Mouse (Mus musculus): ENCODE results near the gene Chmp4b. TPM values are rescaled to one million over a fixed set of nuclear protein-coding genes. Genes with fewer than 3 reads are reported as not detected.
A peak's percentile ranks its signal among the peaks of the same experiment; 100 is the strongest.

Gene Chmp4b
- polyA plus RNA-seq, 1 experiment from 2014 or later: 461 TPM

- H3K79me2 ChIP-seq (ENCODE audit: inconsistent target): no peaks in the 10 kb centered on the region
- H3K4me3 ChIP-seq (ENCODE audit: inconsistent target): no peak overlapping the region
- H3K36me3 ChIP-seq (ENCODE audit: inconsistent target): no peaks in the 10 kb centered on the region
- WGBS (ENCODE audit: missing documents): 86% methylated on average over 7 of the region's 7 CpGs
- H3K27ac ChIP-seq: no peak overlapping the region
These were observed 56.4 kb downstream of the Chmp4b start for GRCm38 (mm10) chr2:154707830-154708385.

GRCm38 (mm10) chr2:154711701-154712100 lies 60.2 kb downstream of the Chmp4b start:
- no peak overlapping the region for H3K4me3 ChIP-seq (ENCODE audit: inconsistent target)
- H3K27ac ChIP-seq: no peak overlapping the region
- WGBS (ENCODE audit: missing documents): 85% methylated on average over 3 of the region's 3 CpGs
- no peaks in the 10 kb centered on the region for H3K79me2 ChIP-seq (ENCODE audit: inconsistent target)
- H3K36me3 ChIP-seq (ENCODE audit: inconsistent target): no peaks in the 10 kb centered on the region

- no peaks in the 10 kb centered on the region for H3K36me3 ChIP-seq (ENCODE audit: inconsistent target)
- H3K4me3 ChIP-seq (ENCODE audit: inconsistent target): no peak overlapping the region
- H3K27ac ChIP-seq: no peak overlapping the region
- H3K79me2 ChIP-seq (ENCODE audit: inconsistent target): no peaks in the 10 kb centered on the region
- WGBS (ENCODE audit: missing documents): 42% methylated on average over 5 of the region's 5 CpGs
These were observed 60.8 kb downstream of the Chmp4b start for GRCm38 (mm10) chr2:154712271-154712677.

GRCm38 (mm10) chr2:154713083-154713482 lies 61.6 kb downstream of the Chmp4b start:
- Histone ChIP-seq H3K27ac (no peak overlapping the region), H3K4me3 (ENCODE audit: inconsistent target) (no peak overlapping the region), H3K36me3 (ENCODE audit: inconsistent target) (no peaks in the 10 kb centered on the region), H3K79me2 (ENCODE audit: inconsistent target) (no peaks in the 10 kb centered on the region)
- 38% methylated on average over 4 of the region's 6 CpGs for whole genome bisulfite sequencing (ENCODE audit: missing documents)

GRCm38 (mm10) chr2:154713964-154714363 lies 62.5 kb downstream of the Chmp4b start:
- peak overlapping the region; percentile 19; the same call in 1 of the 2 replicates for H3K27ac ChIP-seq
- H3K4me3 ChIP-seq (ENCODE audit: inconsistent target): no peak overlapping the region
- WGBS (ENCODE audit: missing documents): 24% methylated on average over 3 of the region's 3 CpGs
- no peaks in the 10 kb centered on the region for H3K79me2 ChIP-seq (ENCODE audit: inconsistent target)
- H3K36me3 ChIP-seq (ENCODE audit: inconsistent target): no peaks in the 10 kb centered on the region

- H3K36me3 ChIP-seq (ENCODE audit: inconsistent target): no peaks in the 10 kb centered on the region
- no peaks in the 10 kb centered on the region for H3K79me2 ChIP-seq (ENCODE audit: inconsistent target)
- 91% methylated on average over 4 of the region's 4 CpGs for WGBS (ENCODE audit: missing documents)
- no peak overlapping the region for H3K27ac ChIP-seq
- no peak overlapping the region for H3K4me3 ChIP-seq (ENCODE audit: inconsistent target)
These were observed 65.1 kb downstream of the Chmp4b start for GRCm38 (mm10) chr2:154716586-154716985.

- Histone ChIP-seq H3K36me3 (ENCODE audit: inconsistent target) (no peaks in the 10 kb centered on the region), H3K4me3 (ENCODE audit: inconsistent target) (no peak overlapping the region), H3K27ac (no peak overlapping the region), H3K79me2 (ENCODE audit: inconsistent target) (no peaks in the 10 kb centered on the region)
These were observed 65.6 kb downstream of the Chmp4b start for GRCm38 (mm10) chr2:154717081-154717480.

- Histone ChIP-seq H3K4me3 (ENCODE audit: inconsistent target) (no peak overlapping the region), H3K27ac (no peak overlapping the region), H3K36me3 (ENCODE audit: inconsistent target) (no peaks in the 10 kb centered on the region), H3K79me2 (ENCODE audit: inconsistent target) (no peaks in the 10 kb centered on the region)
- WGBS (ENCODE audit: missing documents): 94% methylated on average over 12 of the region's 12 CpGs
These were observed 67.5 kb downstream of the Chmp4b start for GRCm38 (mm10) chr2:154718855-154719556.

GRCm38 (mm10) chr2:154720315-154720714 lies 68.8 kb downstream of the Chmp4b start:
- H3K4me3 ChIP-seq (ENCODE audit: inconsistent target): no peak overlapping the region
- WGBS (ENCODE audit: missing documents): 89% methylated on average over 2 of the region's 2 CpGs
- no peaks in the 10 kb centered on the region for H3K36me3 ChIP-seq (ENCODE audit: inconsistent target)
- H3K79me2 ChIP-seq (ENCODE audit: inconsistent target): no peaks in the 10 kb centered on the region
- no peak overlapping the region for H3K27ac ChIP-seq

- no peaks in the 10 kb centered on the region for H3K79me2 ChIP-seq (ENCODE audit: inconsistent target)
- H3K27ac ChIP-seq: no peak overlapping the region
- no peak overlapping the region for H3K4me3 ChIP-seq (ENCODE audit: inconsistent target)
- no peaks in the 10 kb centered on the region for H3K36me3 ChIP-seq (ENCODE audit: inconsistent target)
- 91% methylated on average over 4 of the region's 4 CpGs for WGBS (ENCODE audit: missing documents)
These were observed 72.0 kb downstream of the Chmp4b start for GRCm38 (mm10) chr2:154723473-154723872.

GRCm38 (mm10) chr2:154729737-154730136 lies 78.2 kb downstream of the Chmp4b start:
- Histone ChIP-seq H3K27ac (no peak overlapping the region), H3K36me3 (ENCODE audit: inconsistent target) (no peaks in the 10 kb centered on the region), H3K4me3 (ENCODE audit: inconsistent target) (no peak overlapping the region), H3K79me2 (ENCODE audit: inconsistent target) (no peaks in the 10 kb centered on the region)
- WGBS (ENCODE audit: missing documents): 100% methylated on average over 2 of the region's 3 CpGs

GRCm38 (mm10) chr2:154730841-154731240 lies 79.3 kb downstream of the Chmp4b start:
- Histone ChIP-seq H3K79me2 (ENCODE audit: inconsistent target) (no peaks in the 10 kb centered on the region), H3K4me3 (ENCODE audit: inconsistent target) (no peak overlapping the region), H3K27ac (no peak overlapping the region), H3K36me3 (ENCODE audit: inconsistent target) (no peaks in the 10 kb centered on the region)
- 93% methylated on average over 3 of the region's 3 CpGs for WGBS (ENCODE audit: missing documents)

- Histone ChIP-seq H3K79me2 (ENCODE audit: inconsistent target) (no peaks in the 10 kb centered on the region), H3K4me3 (ENCODE audit: inconsistent target) (no peak overlapping the region), H3K36me3 (ENCODE audit: inconsistent target) (no peaks in the 10 kb centered on the region), H3K27ac (peak overlapping the region; percentile 58)
- 82% methylated on average over 2 of the region's 2 CpGs for WGBS (ENCODE audit: missing documents)
These were observed 80.4 kb downstream of the Chmp4b start for GRCm38 (mm10) chr2:154731916-154732315.

GRCm38 (mm10) chr2:154732503-154733141 lies 81.1 kb downstream of the Chmp4b start:
- no peak overlapping the region for H3K4me3 ChIP-seq (ENCODE audit: inconsistent target)
- peak overlapping the region; percentile 58 for H3K27ac ChIP-seq
- no peaks in the 10 kb centered on the region for H3K79me2 ChIP-seq (ENCODE audit: inconsistent target)
- 21% methylated on average over 8 of the region's 9 CpGs for WGBS (ENCODE audit: missing documents)
- no peaks in the 10 kb centered on the region for H3K36me3 ChIP-seq (ENCODE audit: inconsistent target)

GRCm38 (mm10) chr2:154734977-154735376 lies 83.5 kb downstream of the Chmp4b start:
- H3K36me3 ChIP-seq (ENCODE audit: inconsistent target): no peaks in the 10 kb centered on the region
- no peak overlapping the region for H3K4me3 ChIP-seq (ENCODE audit: inconsistent target)
- H3K79me2 ChIP-seq (ENCODE audit: inconsistent target): no peaks in the 10 kb centered on the region
- WGBS (ENCODE audit: missing documents): 90% methylated on average over 9 of the region's 9 CpGs
- no peak overlapping the region for H3K27ac ChIP-seq

All from macrophage (primary cell).